Mouse (Mus musculus) gastrocnemius, adult 18-20 months (tissue): Measurements from ENCODE around the gene Snx29. TPM values are rescaled to one million over a fixed set of nuclear protein-coding genes. Genes with fewer than 3 reads are reported as not detected.
A peak's percentile ranks its signal among the peaks of the same experiment; 100 is the strongest.

ENCODE experiments used
- DNase-seq: peaks from one replicate; pipeline ENCODE4 v3.0.0; 2021; ENCODE audit warnings: low spot score
- total RNA-seq, 2 experiments: library from RNA; stranded (reverse); gene quantifications; 2 replicates each; pipeline ENCODE4 v1.2.3; 2021

Gene Snx29
- total RNA-seq, 2 experiments from 2014 or later, result 10.1 to 10.4 TPM

GRCm38 (mm10) chr16:11670971-11671310, 348.2 kb downstream of the Snx29 start:
- DNase-seq, result no peak

GRCm38 (mm10) chr16:11676006-11676405, 353.3 kb downstream of the Snx29 start:
- no peak for DNase-seq

GRCm38 (mm10) chr16:11685264-11685663, 362.6 kb downstream of the Snx29 start:
- DNase-seq, result no peak

- no peak for DNase-seq
Measured at GRCm38 (mm10) chr16:11685735-11686340, 363.1 kb downstream of the Snx29 start.

GRCm38 (mm10) chr16:11687836-11688235, 365.1 kb downstream of the Snx29 start:
- no peak for DNase-seq

GRCm38 (mm10) chr16:11688281-11689005, 365.7 kb downstream of the Snx29 start:
- DNase-seq, result no peak

GRCm38 (mm10) chr16:11690097-11690496, 367.4 kb downstream of the Snx29 start:
- peak; percentile 56 for DNase-seq

- DNase-seq, result no peak
Measured at GRCm38 (mm10) chr16:11690756-11691155, 368.0 kb downstream of the Snx29 start.

GRCm38 (mm10) chr16:11691487-11692200, 368.9 kb downstream of the Snx29 start:
- no peak for DNase-seq

- no peak for DNase-seq
Measured at GRCm38 (mm10) chr16:11692744-11693143, 370.0 kb downstream of the Snx29 start.

GRCm38 (mm10) chr16:11694386-11694785, 371.7 kb downstream of the Snx29 start:
- DNase-seq, result no peak

- DNase-seq, result no peak
Measured at GRCm38 (mm10) chr16:11696767-11697166, 374.1 kb downstream of the Snx29 start.

- peak; percentile 15 for DNase-seq
Measured at GRCm38 (mm10) chr16:11697710-11698357, 375.1 kb downstream of the Snx29 start.

- DNase-seq, result no peak
Measured at GRCm38 (mm10) chr16:11701579-11701978, 378.9 kb downstream of the Snx29 start.

- DNase-seq, result peak; percentile 13
Measured at GRCm38 (mm10) chr16:11704096-11704495, 381.4 kb downstream of the Snx29 start.

- DNase-seq, result no peak
Measured at GRCm38 (mm10) chr16:11705456-11705855, 382.7 kb downstream of the Snx29 start.

- no peak for DNase-seq
Measured at GRCm38 (mm10) chr16:11708097-11708496, 385.4 kb downstream of the Snx29 start.

- DNase-seq, result no peak
Measured at GRCm38 (mm10) chr16:11709382-11709781, 386.7 kb downstream of the Snx29 start.

GRCm38 (mm10) chr16:11709999-11710667, 387.4 kb downstream of the Snx29 start:
- DNase-seq, result no peak

- no peak for DNase-seq
Measured at GRCm38 (mm10) chr16:11713265-11713865, 390.7 kb downstream of the Snx29 start.

- no peak for DNase-seq
Measured at GRCm38 (mm10) chr16:11716932-11717331, 394.2 kb downstream of the Snx29 start.
